Mouse (Mus musculus) Patski (cell line): ENCODE data around the gene Senp1. TPM values are rescaled to one million over a fixed set of nuclear protein-coding genes. Genes with fewer than 3 reads are reported as not detected.

Experiments
- ATAC-seq: fragments of 100-300 bp; one replicate; pipeline ENCODE4 v1.8.0; 2021
- CTCF ChIA-PET: fragments of 350-600 bp; sonication (Branson Sonifier 250); formaldehyde crosslinking; loops from one replicate; lab custom pipeline; 2022; ENCODE audit warnings: inconsistent platforms; lab: Charles Lee
- POLR2A ChIA-PET: fragments of 350-600 bp; sonication (Branson Sonifier 250); formaldehyde crosslinking; loops from one replicate; lab custom pipeline; 2022; ENCODE audit warnings: antibody characterized with exemption, inconsistent platforms; lab: Charles Lee
- DNase-seq: peaks from one replicate; pipeline ENCODE4 v3.0.0-alpha.2; 2011; ENCODE audit warnings: low read depth, low spot score
- H3K27me3 ChIP-seq: fragments of 371-371 bp; one replicate; pipeline ENCODE4 v1.5.1; 2021
- CTCF ChIP-seq: fragments of 100-300 bp; IDR thresholded peaks from one replicate; pipeline ENCODE4 v1.5.1; 2021
- in situ Hi-C: fragments of 300-500 bp; cut with MboI; formaldehyde crosslinking; loops from 3 replicates; pipeline ENCODE4 v1.11.1; 2018; ENCODE audit warnings: low pct_unique_long_range_greater_than_20kb, mixed read lengths
- polyA plus RNA-seq: library from polyadenylated mRNA; unstranded; gene quantifications from one replicate; pipeline ENCODE4 v1.2.3, GENCODE M21; 2021

The Senp1 gene
- polyA plus RNA-seq, 1 experiment from 2014 or later = 22.1 TPM

DNA sequence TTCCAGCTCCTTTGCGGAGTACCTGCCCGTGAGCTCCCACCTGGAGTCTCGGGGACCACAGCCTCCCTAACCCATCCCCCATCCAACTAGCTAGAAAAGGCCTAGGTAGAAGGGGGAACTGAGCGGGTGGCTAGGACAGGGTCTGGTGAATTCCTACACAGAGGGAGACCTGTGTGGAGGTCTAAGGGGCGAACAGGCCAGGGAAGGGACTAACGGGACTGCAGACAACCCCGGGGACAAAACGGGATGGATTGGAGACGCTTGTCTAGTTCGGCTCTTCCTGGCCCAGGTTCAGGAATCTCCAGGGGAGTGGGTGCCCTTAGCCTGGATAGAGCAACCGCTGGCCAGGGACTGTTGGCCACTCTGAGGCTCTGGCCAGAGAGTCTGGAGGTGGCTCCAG, 88.4 kb downstream of the Senp1 start:
- ChIA-PET CTCF (no interaction called here), POLR2A (no interaction called here)
- ATAC-seq = no peak
- TF ChIP-seq CTCF = no peak
- H3K27me3 ChIP-seq = peaks cover 24% of the 10 kb centered on the region
- DNase-seq = no peak
- in situ Hi-C loops = no loop called here

DNA sequence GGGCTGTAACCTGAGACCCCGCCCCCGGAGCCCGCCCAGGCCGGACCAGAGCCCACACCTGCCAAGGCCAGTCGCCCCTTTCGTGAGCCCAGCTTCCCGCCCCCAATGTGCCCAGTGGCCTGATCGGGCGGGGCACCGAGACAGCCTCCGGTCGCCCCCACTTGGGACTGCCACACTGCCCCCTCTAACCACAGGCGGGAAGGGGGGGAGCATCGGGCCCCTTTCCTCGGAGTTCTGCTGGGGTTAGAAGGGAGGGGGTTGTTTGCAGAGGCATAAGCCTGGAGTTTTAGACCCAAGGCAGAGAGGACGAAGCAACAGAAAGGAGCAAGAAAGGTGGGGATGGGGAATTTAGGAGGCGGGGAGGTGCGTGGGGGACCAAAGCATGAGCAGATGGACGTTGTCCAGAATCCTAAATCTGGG, 88.8 kb downstream of the Senp1 start:
- POLR2A ChIA-PET = no interaction called here

DNA sequence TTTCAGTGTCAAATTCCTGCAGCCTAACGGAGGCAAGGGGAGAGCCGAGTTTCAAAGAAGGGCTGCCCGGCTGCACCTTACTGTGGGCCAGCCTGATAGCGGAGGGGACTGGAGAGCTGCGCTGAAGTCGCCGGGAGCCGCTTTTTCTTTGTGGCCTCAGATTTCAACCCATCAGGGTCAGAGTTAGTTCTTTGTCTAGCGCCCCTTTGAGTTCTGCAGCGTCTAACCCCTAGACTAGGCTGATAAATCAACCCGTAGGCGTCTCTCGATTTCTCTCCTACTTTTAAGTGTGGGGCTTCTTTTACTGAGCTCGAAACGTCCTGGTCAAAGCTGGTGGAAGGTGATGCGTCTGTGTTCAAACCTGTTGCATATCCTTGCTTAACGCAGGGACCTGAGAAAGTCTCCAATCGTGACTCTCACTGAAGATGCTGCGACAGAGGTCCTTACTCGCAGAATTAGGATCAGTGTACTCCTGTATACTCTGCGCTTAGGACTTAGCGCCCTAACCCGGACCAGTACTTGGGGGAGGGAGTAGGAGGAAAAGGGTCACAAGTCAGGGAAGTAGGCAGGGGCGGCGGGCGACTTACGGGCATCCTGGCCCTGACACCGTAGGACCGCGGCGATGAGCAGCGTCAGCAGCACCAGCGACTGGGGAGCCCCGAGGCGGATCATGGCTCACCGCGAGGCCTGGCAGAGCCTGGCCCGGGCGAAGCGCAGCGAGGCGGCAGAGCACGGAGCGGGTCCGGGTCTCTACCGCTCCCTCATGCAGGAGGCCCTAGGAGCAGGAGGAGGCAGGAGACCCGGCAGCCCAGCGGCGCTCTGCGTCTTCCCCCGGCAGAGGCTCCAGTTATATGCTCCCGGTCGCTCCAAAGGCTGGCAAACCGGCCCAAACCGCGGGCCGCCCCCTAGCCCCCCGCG, 89.5 kb downstream of the Senp1 start, which contains the start of gene Col2a1:
Gene Col2a1 (minus strand): TSS at position 874 of the 918 bp plus-strand sequence.
- in situ Hi-C loops = no loop called here

More for the DNA sequence above, 88.8 kb downstream of the Senp1 start:
- TF ChIP-seq CTCF = no peak
- DNase-seq (no peak), ATAC-seq (no peak)
- in situ Hi-C loops = no loop called here
- H3K27me3 ChIP-seq = peaks cover 24% of the 10 kb centered on the region
- CTCF ChIA-PET = no interaction called here

DNA sequence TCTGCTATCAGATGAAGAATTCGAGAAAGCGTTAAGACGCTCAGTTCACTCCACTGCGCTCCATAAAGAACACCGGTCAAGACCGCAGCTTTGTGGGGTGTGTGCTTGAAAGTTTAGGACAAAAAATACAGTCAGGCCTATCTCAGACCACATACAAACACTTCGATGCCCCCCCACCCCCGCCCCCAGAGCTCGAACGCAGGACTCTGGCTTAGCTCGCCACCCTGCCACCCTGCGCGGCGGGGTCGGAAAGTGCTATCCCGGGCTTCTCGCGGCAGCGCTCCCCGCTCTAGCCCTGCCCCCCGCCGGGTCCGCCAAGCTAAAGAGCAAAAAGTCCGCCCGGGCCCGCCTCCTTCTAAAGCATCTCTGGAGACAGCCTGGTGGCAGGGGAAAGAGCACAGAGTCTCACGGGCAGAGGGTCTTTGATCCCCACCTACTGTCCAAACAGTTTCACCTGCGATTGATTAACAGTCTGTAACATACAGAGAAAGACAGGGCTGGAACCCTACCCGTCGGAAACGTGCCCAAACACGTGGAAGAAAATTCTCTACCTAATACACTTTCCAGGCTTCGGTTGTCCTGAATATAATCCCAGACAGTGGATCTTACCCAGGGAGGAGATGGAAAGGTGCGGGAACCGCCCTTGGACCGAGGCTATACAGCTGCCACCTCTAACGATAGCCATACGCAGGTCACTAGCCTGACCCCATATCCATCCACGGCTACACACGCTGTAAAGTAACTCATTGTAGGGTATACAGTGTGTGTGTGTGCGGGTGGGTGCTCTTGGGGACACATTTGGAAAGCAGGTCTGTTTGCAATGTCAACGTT, 90.3 kb downstream of the Senp1 start:
- POLR2A ChIA-PET = no interaction called here
- ATAC-seq = no peak
- H3K27me3 ChIP-seq = peaks cover 24% of the 10 kb centered on the region
- DNase-seq = no peak
- TF ChIP-seq CTCF = no peak
- in situ Hi-C loops = no loop called here
- CTCF ChIA-PET = no interaction called here

More for the DNA sequence above, 89.5 kb downstream of the Senp1 start, which contains the start of gene Col2a1:
- POLR2A ChIA-PET = no interaction called here
- DNase-seq (no peak), ATAC-seq (no peak)
- H3K27me3 ChIP-seq = peaks cover 24% of the 10 kb centered on the region
- TF ChIP-seq CTCF = no peak
- CTCF ChIA-PET = no interaction called here

DNA sequence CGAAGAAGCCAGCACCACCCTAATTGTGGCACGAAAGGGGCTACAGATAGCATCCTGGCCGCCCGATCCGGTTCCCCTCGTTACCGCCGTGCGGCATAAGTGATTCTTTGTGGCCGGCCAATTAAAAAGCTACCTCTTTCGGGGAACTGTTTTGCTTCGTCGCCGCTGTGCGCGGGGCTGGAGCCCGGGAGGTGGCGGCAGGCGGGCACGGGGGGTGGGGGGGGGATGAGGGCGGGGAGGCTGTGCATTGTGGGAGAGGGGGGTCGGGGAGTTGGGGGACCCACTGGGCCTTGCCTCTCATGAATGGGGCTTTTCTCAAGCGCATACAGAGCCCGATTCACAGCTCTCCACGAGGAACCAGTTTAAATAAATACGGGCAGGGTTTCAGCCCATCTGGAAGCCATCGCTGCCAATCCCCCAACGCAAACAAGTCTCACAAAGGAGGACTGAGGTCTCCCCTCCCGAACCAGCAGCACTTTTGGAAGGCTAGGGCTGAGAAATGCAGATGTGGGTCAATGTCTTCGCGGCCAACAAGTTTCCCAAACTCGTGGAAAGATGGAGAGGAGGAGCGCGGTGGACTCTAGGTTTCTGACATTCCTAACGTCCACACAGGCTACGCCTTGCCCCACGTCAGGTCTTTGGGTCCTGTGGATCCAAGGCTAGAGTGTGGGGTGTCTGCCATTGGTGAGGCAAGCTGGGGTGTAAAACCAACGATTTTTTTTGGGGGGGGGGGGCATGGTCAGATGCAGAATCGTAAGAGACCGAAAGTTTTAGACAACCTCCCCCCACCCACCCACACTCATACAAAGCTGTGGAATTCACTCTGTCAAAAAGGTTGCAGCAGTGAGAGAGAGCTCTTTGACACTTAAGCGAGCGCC, 91.2 kb downstream of the Senp1 start:
- CTCF ChIA-PET = no interaction called here
- in situ Hi-C loops = no loop called here
- H3K27me3 ChIP-seq = peaks cover 24% of the 10 kb centered on the region
- POLR2A ChIA-PET = no interaction called here
- DNase-seq = no peak
- no peak for ATAC-seq
- TF ChIP-seq CTCF = no peak

DNA sequence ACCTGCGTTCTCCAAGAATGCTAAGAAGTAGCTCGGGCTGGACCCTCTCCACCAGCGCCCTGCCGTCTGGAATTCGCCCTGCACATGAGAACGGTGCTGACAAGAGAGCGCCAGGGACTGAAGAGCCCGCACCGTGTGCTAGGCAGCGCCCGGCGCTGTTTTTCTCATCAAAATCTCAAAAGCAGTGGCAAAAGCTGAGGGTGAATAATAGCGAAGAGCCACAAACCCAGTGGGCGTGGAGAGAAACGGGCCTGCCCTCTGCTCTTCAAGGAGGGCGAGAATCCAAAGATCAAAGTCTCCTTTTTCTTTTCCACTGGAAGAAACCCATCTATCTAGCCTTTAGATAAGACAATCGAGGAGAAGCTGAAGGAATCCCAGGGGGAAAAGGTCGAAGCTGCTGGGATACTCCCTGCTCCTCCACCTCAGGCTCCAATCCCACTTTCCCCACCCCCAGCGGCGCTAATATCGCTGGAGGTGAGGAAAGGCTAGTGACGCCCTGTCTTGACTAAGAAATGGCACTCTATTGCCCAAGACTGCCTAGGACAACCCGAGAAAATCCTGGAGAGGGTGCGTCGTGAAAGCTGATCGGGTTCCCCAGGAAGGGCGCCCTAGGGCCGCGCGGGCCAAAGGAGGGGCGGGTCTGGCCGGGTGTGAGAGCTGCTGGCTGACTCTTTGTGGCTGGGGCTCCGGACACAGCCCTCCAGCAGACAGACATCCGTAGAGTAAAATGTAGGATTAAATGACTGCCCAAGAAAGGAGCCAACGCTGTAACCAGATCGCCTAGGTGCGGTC, 92.0 kb downstream of the Senp1 start:
- DNase-seq (no peak), ATAC-seq (no peak)
- peaks cover 24% of the 10 kb centered on the region for H3K27me3 ChIP-seq
- POLR2A ChIA-PET = no interaction called here
- in situ Hi-C loops = no loop called here
- CTCF ChIA-PET = no interaction called here
- TF ChIP-seq CTCF = no peak

DNA sequence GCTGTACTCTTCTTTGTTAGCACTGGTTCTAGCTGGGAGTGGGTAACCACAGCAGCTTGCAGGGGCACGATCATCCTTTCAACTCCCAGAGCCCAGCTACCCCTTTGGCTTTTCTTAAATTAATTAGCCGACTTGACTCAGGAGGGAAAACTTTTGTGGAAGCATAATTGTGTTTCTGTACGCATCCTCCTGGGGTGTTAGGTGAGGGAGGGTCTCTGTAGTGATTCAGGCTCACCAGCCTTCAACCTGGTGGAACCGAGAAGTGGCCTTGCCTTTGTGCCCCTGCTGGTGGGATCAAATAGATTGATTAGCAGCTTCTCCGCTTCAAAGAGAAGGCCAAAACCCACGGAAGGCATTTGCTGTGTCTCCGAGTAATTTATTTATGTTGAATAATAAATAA, 93.6 kb downstream of the Senp1 start:
- in situ Hi-C loops = loop anchor here (5.0 kb wide), 1 partner anchor 42 kb away; no protein-coding TSS in a partner anchor
- ChIA-PET POLR2A (no interaction called here), CTCF (no interaction called here)
- H3K27me3 ChIP-seq = peaks cover 24% of the 10 kb centered on the region
- ATAC-seq = no peak
- DNase-seq = no peak
- no peak for TF ChIP-seq CTCF

DNA sequence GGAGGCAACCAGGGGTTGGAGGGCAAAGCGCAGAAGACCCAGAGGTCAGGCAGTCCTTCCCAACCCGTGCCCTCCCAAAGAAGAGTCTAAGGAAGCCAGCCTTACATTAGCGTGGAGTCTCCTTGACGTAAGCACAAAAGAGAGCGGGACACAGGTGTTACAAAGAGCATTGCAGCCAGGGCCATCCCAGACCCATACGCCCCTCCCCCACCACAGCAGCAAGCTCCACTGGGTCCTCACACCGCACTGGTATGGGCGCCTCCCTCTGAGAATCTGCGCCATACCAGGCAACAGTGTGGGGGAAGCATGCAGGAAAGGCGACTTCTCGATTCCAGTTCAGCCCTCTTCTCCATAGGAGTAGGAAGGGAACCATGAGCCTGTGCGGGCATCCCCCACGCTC, 94.0 kb downstream of the Senp1 start:
- in situ Hi-C loops = loop anchor here (5.0 kb wide), 1 partner anchor 43 kb away; no protein-coding TSS in a partner anchor
- ChIA-PET CTCF (no interaction called here), POLR2A (no interaction called here)
- H3K27me3 ChIP-seq = peaks cover 24% of the 10 kb centered on the region
- DNase-seq (no peak), ATAC-seq (no peak)
- no peak for TF ChIP-seq CTCF

DNA sequence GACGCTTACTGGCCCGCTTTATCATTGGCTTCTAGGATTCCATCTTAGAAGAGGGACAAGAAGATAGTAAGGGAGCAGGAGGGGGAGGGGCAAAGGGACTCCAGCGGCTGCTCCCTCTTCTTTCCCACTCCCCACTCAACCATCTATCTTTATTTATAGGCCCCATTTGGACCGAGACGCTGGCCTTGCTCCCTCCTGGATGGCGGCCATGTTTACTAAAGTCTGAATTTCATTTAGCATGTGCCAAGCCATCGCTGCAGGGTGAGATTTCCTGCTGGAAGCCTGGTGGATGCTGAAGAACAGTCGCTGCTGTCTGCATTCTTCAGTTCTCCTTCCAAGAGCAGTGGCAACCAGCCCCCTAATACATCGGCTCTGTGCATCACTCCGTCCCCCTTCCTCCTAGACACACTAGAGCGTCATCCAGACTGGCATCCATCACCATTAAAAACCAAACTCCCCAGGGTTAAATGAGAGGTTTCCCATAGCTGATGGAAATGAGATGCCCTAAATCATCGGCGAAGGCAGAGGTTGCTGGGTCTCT, 96.8 kb downstream of the Senp1 start:
- no peak for TF ChIP-seq CTCF
- in situ Hi-C loops = loop anchor here (5.0 kb wide), 1 partner anchor 46 kb away; no protein-coding TSS in a partner anchor
- CTCF ChIA-PET = no interaction called here
- POLR2A ChIA-PET = no interaction called here
- H3K27me3 ChIP-seq = peaks cover 7% of the 10 kb centered on the region
- ATAC-seq (no peak), DNase-seq (no peak)
